Mouse (Mus musculus) macrophage (primary cell): Measurements from ENCODE around the gene Mkrn3. TPM values are rescaled to one million over a fixed set of nuclear protein-coding genes. Genes with fewer than 3 reads are reported as not detected.

Source experiments
- H3K27ac ChIP-seq: fragments of 350-480 bp; formaldehyde crosslinking; 2 replicates; pipeline ENCODE4 v1.9.0; 2021
- H3K36me3 ChIP-seq: fragments of 350-480 bp; formaldehyde crosslinking; 2 replicates; pipeline ENCODE4 v1.9.0; 2021; ENCODE audit errors: inconsistent target
- H3K4me3 ChIP-seq: fragments of 350-480 bp; formaldehyde crosslinking; 2 replicates; pipeline ENCODE4 v1.9.0; 2021; ENCODE audit errors: inconsistent target
- H3K79me2 ChIP-seq: fragments of 350-480 bp; formaldehyde crosslinking; 2 replicates; pipeline ENCODE4 v1.9.0; 2021; ENCODE audit errors: inconsistent target
- WGBS: methylation state at CpG from one replicate; pipeline ENCODE4 v1.1.7; 2026; ENCODE audit warnings: inconsistent platforms; ENCODE audit not compliant: missing documents; 5-methylcytosine and 5-hydroxymethylcytosine counted together
- polyA plus RNA-seq: library from polyadenylated mRNA; stranded (reverse); fragments of 250-400 nt; gene quantifications from 3 replicates; pipeline ENCODE4 v1.2.4, GENCODE M21; 2018; ENCODE audit warnings: inconsistent platforms

The Mkrn3 gene
- polyA plus RNA-seq, 1 experiment from 2014 or later = 0.09 TPM

GRCm38 (mm10) chr7:62416173-62416572 is 3.8 kb downstream of the Mkrn3 start:
- Histone ChIP-seq H3K36me3 (no peaks in the 10 kb centered on the region), H3K4me3 (no peak overlapping the region), H3K27ac (no peak overlapping the region), H3K79me2 (no peaks in the 10 kb centered on the region)

GRCm38 (mm10) chr7:62415222-62415621 is 4.7 kb downstream of the Mkrn3 start:
- no peaks in the 10 kb centered on the region for H3K36me3 ChIP-seq
- 88% methylated on average over 1 of the region's 1 CpGs for WGBS
- H3K4me3 ChIP-seq = no peak overlapping the region
- H3K27ac ChIP-seq = no peak overlapping the region
- no peaks in the 10 kb centered on the region for H3K79me2 ChIP-seq

DNA sequence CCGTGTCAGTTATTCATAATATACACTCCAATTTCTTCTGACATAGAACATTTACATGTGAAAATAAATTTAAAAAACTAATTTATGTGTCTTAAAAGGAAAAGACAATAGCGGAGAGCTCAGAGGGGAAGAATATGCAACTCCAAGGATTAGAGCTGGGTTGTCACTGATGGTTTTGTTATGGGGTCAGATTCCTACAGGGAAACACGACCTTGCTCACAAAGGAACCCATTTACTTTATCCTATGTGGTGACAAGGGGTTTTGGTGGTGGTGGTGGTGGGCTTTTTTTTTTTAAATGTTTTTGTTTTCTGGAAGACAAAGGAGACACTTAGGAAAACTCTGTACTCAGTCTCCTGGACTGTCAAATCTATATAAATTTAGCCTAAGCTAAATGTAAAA is 12.1 kb downstream of the Mkrn3 start:
- H3K4me3 ChIP-seq = no peak overlapping the region
- H3K36me3 ChIP-seq = no peaks in the 10 kb centered on the region
- no peaks in the 10 kb centered on the region for H3K79me2 ChIP-seq
- no peak overlapping the region for H3K27ac ChIP-seq
- WGBS = 63% methylated on average over 3 of the region's 3 CpGs

DNA sequence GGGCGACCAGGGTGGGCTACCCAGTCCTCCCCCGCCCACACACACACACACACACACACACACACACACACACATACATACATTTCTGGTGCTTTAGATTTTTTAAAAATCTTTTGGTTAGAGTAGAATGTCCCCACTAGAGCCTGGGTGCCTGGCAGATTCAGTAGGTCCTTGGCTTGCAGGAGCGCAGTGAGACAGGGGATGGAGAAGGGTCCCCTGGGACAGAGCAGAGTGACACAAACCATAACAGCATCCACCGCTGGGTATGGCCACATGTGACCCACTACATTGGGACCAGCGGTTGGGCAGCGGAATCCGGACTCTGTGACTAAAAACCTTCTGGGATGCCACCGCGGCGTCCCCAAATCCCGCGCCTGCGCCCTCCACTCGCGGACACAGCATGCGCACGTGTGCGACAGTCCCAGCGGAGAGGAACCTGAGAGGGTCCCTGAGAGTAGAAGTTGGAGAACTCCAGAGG is 13.3 kb downstream of the Mkrn3 start:
- 47% methylated on average over 17 of the region's 19 CpGs for WGBS
- Histone ChIP-seq H3K4me3 (no peak overlapping the region), H3K79me2 (no peaks in the 10 kb centered on the region)

GRCm38 (mm10) chr7:62392202-62392601 is 27.7 kb downstream of the Mkrn3 start:
- Histone ChIP-seq H3K79me2 (no peaks in the 10 kb centered on the region), H3K4me3 (no peak overlapping the region), H3K27ac (no peak overlapping the region), H3K36me3 (no peaks in the 10 kb centered on the region)
- 50% methylated on average over 1 of the region's 1 CpGs for WGBS

More for the DNA sequence above, 13.3 kb downstream of the Mkrn3 start:
- no peak overlapping the region for H3K27ac ChIP-seq
- H3K36me3 ChIP-seq = no peaks in the 10 kb centered on the region

GRCm38 (mm10) chr7:62388291-62388690 is 31.6 kb downstream of the Mkrn3 start:
- WGBS = 50% methylated on average over 4 of the region's 4 CpGs
- H3K79me2 ChIP-seq = no peaks in the 10 kb centered on the region
- H3K27ac ChIP-seq = no peak overlapping the region
- H3K36me3 ChIP-seq = no peaks in the 10 kb centered on the region
- no peak overlapping the region for H3K4me3 ChIP-seq

DNA sequence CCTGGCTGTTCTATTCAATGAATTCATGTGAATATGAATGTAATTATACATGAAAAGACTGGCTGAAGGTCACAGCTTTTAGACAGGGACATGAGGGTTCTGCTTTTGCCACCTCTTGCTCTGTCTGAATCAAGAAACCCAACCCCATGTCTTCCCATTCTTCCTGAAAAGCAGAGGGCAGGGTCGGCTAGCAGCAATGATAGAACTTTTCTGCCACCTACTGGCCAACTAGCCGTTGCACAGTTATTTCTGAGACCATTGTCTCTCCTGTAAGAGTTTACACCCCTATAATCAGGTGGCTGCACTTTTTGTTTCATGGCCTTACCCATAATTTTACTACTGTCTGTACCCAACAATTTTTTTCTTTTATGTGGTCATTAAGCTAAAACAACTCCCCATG is 37.5 kb downstream of the Mkrn3 start:
- Histone ChIP-seq H3K79me2 (no peaks in the 10 kb centered on the region), H3K27ac (no peak overlapping the region), H3K36me3 (no peaks in the 10 kb centered on the region), H3K4me3 (no peak overlapping the region)
- 0% methylated on average over 2 of the region's 2 CpGs for WGBS

DNA sequence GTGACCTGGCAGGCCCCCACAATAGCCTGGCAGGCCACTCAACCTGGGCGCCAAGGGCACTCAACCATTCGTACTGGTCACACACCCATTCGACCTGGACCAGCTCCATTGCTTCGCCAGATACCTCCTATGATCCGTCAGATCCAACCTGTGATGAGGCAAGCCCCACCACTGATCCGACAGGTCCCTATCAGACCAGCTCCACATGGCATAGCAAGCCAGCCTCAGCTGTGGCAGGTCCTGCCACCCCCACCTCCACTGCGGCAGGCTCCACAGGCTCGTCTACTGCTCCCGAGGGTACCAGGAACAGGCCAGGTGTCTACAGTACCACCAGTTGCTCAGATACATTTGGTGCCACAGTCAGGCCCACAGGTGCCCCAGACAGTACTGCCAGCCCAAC is 41.4 kb downstream of the Mkrn3 start:
- Histone ChIP-seq H3K79me2 (no peaks in the 10 kb centered on the region), H3K4me3 (no peak overlapping the region), H3K27ac (no peak overlapping the region), H3K36me3 (no peaks in the 10 kb centered on the region)
- 82% methylated on average over 9 of the region's 9 CpGs for WGBS

GRCm38 (mm10) chr7:62377313-62377712 is 42.6 kb downstream of the Mkrn3 start:
- WGBS = 35% methylated on average over 14 of the region's 14 CpGs
- Histone ChIP-seq H3K79me2 (no peaks in the 10 kb centered on the region), H3K27ac (no peak overlapping the region), H3K4me3 (no peak overlapping the region), H3K36me3 (no peaks in the 10 kb centered on the region)

GRCm38 (mm10) chr7:62376510-62377304 is 43.2 kb downstream of the Mkrn3 start, which contains the start of gene Magel2:
Magel2 (plus strand) TSS chr7:62377010.
- Histone ChIP-seq H3K27ac (no peak within 1 kb of the TSS), H3K4me3 (no peak within 1 kb of the TSS), H3K79me2 (no peaks in the 10 kb centered on the region), H3K36me3 (no peaks in the 10 kb centered on the region)
- 25% methylated on average over 29 of the region's 31 CpGs for WGBS

DNA sequence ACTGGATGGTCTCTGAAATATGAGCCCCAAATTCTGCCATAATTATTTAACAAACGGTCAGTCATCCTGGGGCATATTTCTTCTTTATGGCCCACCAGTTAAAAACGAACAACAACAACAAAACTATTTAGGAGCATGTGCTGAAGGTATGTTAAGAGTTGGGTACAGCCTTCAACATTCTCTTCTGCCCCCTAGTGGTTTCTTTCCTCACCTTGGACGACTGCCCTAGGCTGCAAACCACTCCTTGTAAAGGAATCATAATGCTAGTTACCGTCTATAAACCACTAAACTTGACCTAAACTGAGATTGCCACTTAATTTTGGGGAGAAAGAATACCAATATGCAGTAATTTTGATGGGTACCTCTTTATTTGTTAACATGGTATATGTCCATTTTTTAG is 44.3 kb downstream of the Mkrn3 start:
- Histone ChIP-seq H3K36me3 (no peaks in the 10 kb centered on the region), H3K27ac (no peak overlapping the region)
- 27% methylated on average over 4 of the region's 4 CpGs for WGBS

More for the DNA sequence above, 44.3 kb downstream of the Mkrn3 start:
- Histone ChIP-seq H3K4me3 (no peak overlapping the region), H3K79me2 (no peaks in the 10 kb centered on the region)

Other genes with a start within 250 kb of the Mkrn3 start
- not detected in 3 replicates for gene Ndn, start 73.6 kb downstream of the Mkrn3 start, polyA plus RNA-seq
- gene Magel2, start 43.1 kb downstream of the Mkrn3 start, polyA plus RNA-seq = not detected in 3 replicates
- 0.15 to 0.44 TPM (median 0.26 TPM) in 3 replicates for gene Peg12, start 44.4 kb upstream of the Mkrn3 start, polyA plus RNA-seq